Mouse (Mus musculus) ES-E14 (cell line): ENCODE data around the gene Fkbp14.

Source experiments
- HCFC1 ChIP-seq: IDR thresholded peaks from 2 replicates; pipeline ENCODE4 v1.6.1; 2012; ENCODE audit warnings: low read length, inconsistent platforms, borderline replicate concordance; ENCODE audit not compliant: insufficient read depth
- MAFK ChIP-seq: IDR thresholded peaks from 2 replicates; pipeline ENCODE4 v1.6.1; 2014; ENCODE audit warnings: mild to moderate bottlenecking, low read depth, low read length, inconsistent platforms; ENCODE audit not compliant: insufficient read depth
- ZNF384 ChIP-seq: IDR thresholded peaks from 2 replicates; pipeline ENCODE4 v1.6.1; 2012; ENCODE audit warnings: low read depth, low read length, inconsistent platforms

- TF ChIP-seq MAFK (no peak), HCFC1 (no peak), ZNF384 (no peak)
Measured at GRCm38 (mm10) chr6:54566546-54566919, 30.6 kb downstream of the Fkbp14 start.
